Mouse (Mus musculus) ES-E14 (cell line): ENCODE results near the gene Gm17545. TPM values are rescaled to one million over a fixed set of nuclear protein-coding genes. Genes with fewer than 3 reads are reported as not detected.
"Not testable (repeated sequence)": the region's sequence is repeated elsewhere in the genome, so short reads cannot be mapped to it uniquely, and the experiment has no call there.

Experiments used
- DNase-seq: peaks from one replicate; pipeline ENCODE4 v3.0.0-alpha.2; 2013; ENCODE audit warnings: low read depth, low spot score
- H3K27ac ChIP-seq: 2 replicates; pipeline ENCODE4 v1.5.1; 2012; ENCODE audit warnings: low read depth, mild to moderate bottlenecking, low read length, moderate library complexity, mixed read lengths; ENCODE audit not compliant: poor library complexity, insufficient read depth, severe bottlenecking
- H3K36me3 ChIP-seq: 2 replicates; pipeline ENCODE4 v1.6.1; 2012; ENCODE audit warnings: mild to moderate bottlenecking, low read length, moderate library complexity, mixed read lengths; ENCODE audit not compliant: control insufficient read depth, poor library complexity, insufficient read depth, severe bottlenecking
- H3K4me1 ChIP-seq, 2 experiments: fragments of 150-350 bp in 1 of 2; sonication (generic) in 1 of 2; 2 replicates each; pipeline ENCODE4 v1.6.1; 2012; ENCODE audit warnings: low read length in 2 of 2, mild to moderate bottlenecking in 1 of 2, mixed read lengths in 1 of 2; ENCODE audit not compliant: control insufficient read depth in 2 of 2, insufficient read depth in 2 of 2, poor library complexity in 1 of 2
- H3K4me3 ChIP-seq, 2 experiments: fragments of 150-350 bp in 1 of 2; sonication (generic) in 1 of 2; 2 replicates each; pipeline ENCODE4 v1.5.1; 2012; ENCODE audit warnings: low read length in 2 of 2, low read depth in 1 of 2, mild to moderate bottlenecking in 1 of 2, mixed read lengths in 1 of 2; ENCODE audit not compliant: insufficient read depth in 1 of 2, poor library complexity in 1 of 2, severe bottlenecking in 1 of 2
- H3K9ac ChIP-seq: 2 replicates; pipeline ENCODE4 v1.6.1; 2012; ENCODE audit warnings: low read depth, mild to moderate bottlenecking, low read length, mixed read lengths; ENCODE audit not compliant: poor library complexity, insufficient read depth, severe bottlenecking
- H3K9me3 ChIP-seq: fragments of 150-350 bp; sonication (generic); 2 replicates; pipeline ENCODE4 v1.6.1; 2012; ENCODE audit warnings: low read depth, mild to moderate bottlenecking, low read length; ENCODE audit not compliant: control insufficient read depth, insufficient read depth
- CHD2 ChIP-seq: IDR thresholded peaks from 2 replicates; pipeline ENCODE4 v1.6.1; 2014; ENCODE audit warnings: mild to moderate bottlenecking, low read depth, low read length, inconsistent platforms
- HCFC1 ChIP-seq: IDR thresholded peaks from 2 replicates; pipeline ENCODE4 v1.6.1; 2012; ENCODE audit warnings: low read length, inconsistent platforms, borderline replicate concordance; ENCODE audit not compliant: insufficient read depth
- MAFK ChIP-seq: IDR thresholded peaks from 2 replicates; pipeline ENCODE4 v1.6.1; 2014; ENCODE audit warnings: mild to moderate bottlenecking, low read depth, low read length, inconsistent platforms; ENCODE audit not compliant: insufficient read depth
- ZC3H11A ChIP-seq: IDR thresholded peaks from 2 replicates; pipeline ENCODE4 v1.6.1; 2012; ENCODE audit warnings: low read depth, mild to moderate bottlenecking, inconsistent platforms, low read length, borderline replicate concordance
- ZNF384 ChIP-seq: IDR thresholded peaks from 2 replicates; pipeline ENCODE4 v1.6.1; 2012; ENCODE audit warnings: low read depth, low read length, inconsistent platforms
- in situ Hi-C, 2 experiments: fragments of 600-800 bp; cut with MboI; formaldehyde crosslinking; loops; one replicate each; pipeline ENCODE4 v1.15.1; 2025; ENCODE audit warnings: low sequenced_read_pairs in 2 of 2, inconsistent platforms in 1 of 2; ENCODE audit not compliant: unreplicated experiment in 2 of 2
- total RNA-seq: library from RNA; depleted of rRNA; stranded (reverse); fragments of 300-350 nt; gene quantifications from 2 replicates; pipeline ENCODE4 v1.2.3, GENCODE M21; 2012; rRNA removed

The Gm17545 gene
- not detected in 2 replicates for total RNA-seq

GRCm38 (mm10) chr9:22453990-22454389 is at the start of gene Gm17545:
TSS of gene Gm17545 (plus strand) at chr9:22454290.
- H3K36me3 ChIP-seq, result peaks cover 17% of the 10 kb centered on the region; the same call in 1 of the 2 replicates
- H3K9me3 ChIP-seq, DNase-seq, H3K4me1 ChIP-seq, H3K27ac ChIP-seq, H3K4me3 ChIP-seq, in situ Hi-C loops, H3K9ac ChIP-seq: not testable (repeated sequence)

DNA sequence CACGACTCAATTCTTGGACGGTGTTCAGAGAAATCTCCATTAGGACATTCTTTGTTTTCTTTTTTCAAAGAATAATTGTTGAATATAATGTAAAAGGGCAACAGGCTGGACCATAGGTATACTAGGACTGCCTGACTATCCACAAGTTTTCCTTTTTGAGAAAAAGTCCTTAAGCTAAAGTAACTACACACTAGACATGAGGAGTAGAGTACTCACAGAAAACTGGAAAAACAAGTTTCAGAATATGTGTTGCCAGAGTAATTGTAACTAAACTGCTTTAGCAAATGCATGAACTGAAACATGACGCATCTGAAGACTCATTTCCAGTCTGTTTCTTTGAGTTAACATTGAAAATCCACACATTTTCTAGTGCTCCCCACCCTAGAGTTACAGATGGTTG is 48.7 kb upstream of the Gm17545 start:
- Histone ChIP-seq H3K9ac (no peak overlapping the region), H3K27ac (no peak overlapping the region), H3K36me3 (no peaks in the 10 kb centered on the region), H3K4me1 (peaks cover 0 to 3% of the 10 kb centered on the region in 2 experiments; a peak in 2 of 4 replicates), H3K9me3 (no peaks in the 10 kb centered on the region), H3K4me3 (no peak overlapping the region)
- TF ChIP-seq HCFC1, result no peak
- no peak for TF ChIP-seq MAFK
- TF ChIP-seq ZNF384, result no peak
- no peak for TF ChIP-seq CHD2
- no peak for TF ChIP-seq ZC3H11A
- no peak for DNase-seq
- in situ Hi-C loops, result no loop called here

- H3K9ac ChIP-seq, H3K27ac ChIP-seq, H3K9me3 ChIP-seq, in situ Hi-C loops, DNase-seq, H3K4me3 ChIP-seq, H3K4me1 ChIP-seq, H3K36me3 ChIP-seq: not testable (repeated sequence)
Observed at GRCm38 (mm10) chr9:22407633-22408032, 46.5 kb upstream of the Gm17545 start.

- H3K9ac ChIP-seq, H3K4me1 ChIP-seq, H3K9me3 ChIP-seq, DNase-seq, H3K27ac ChIP-seq, H3K4me3 ChIP-seq, in situ Hi-C loops, H3K36me3 ChIP-seq: not testable (repeated sequence)
Observed at GRCm38 (mm10) chr9:22408344-22408743, 45.7 kb upstream of the Gm17545 start.

- Histone ChIP-seq H3K9ac (no peak overlapping the region), H3K9me3 (no peaks in the 10 kb centered on the region), H3K27ac (no peak overlapping the region), H3K4me3 (no peak overlapping the region), H3K36me3 (no peaks in the 10 kb centered on the region), H3K4me1 (no peaks in the 10 kb centered on the region)
- DNase-seq, result no peak
- in situ Hi-C loops, result no loop called here
- TF ChIP-seq MAFK (no peak), CHD2 (no peak), HCFC1 (no peak), ZNF384 (no peak), ZC3H11A (no peak)
Observed at GRCm38 (mm10) chr9:22409501-22409900, 44.6 kb upstream of the Gm17545 start.
